30 mouse cellular contexts compared by ENCODE assay signal in the genomic region with DNA sequence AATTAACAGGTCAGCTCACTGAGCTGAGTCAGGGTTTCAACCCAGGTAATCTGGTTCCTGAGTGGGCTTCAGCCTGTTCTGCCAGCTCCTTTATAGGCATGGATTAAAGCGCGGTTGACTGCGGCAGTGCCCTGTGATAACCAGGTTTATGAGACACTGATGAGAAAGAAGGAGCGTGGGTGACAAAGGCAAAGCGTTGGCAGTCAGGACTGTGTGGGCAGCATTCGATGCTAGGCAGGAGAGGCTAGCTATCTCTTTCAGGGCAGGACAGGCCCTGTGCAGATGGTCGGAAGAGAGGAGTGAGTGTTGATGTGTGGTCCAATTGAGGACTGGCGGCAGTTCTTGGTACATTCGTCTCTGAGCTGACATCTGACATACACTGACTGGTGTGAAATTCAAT. TPM values are rescaled to one million over a fixed set of nuclear protein-coding genes. Genes with fewer than 3 reads are reported as not detected.
DNase-seq lines count a peak whose midpoint lies in the region; ATAC-seq and TF ChIP-seq lines count a peak whose summit lies in the region.
"Had no signal": no experiment of that assay in that cellular context is flagged by ENCODE, and none has a peak within 500 bp of the region (broad histone marks: within the 10 kb centered on the region; RNA-seq: fewer than 3 reads in every experiment).

No protein-coding gene starts in this region.

- H3K4me3 ChIP-seq in gastrocnemius, adult 2 months, result 0 out of 2 replicates have a peak overlapping the region, but pooled peaks have one; percentile 4
- no peak overlapping the region for H3K4me3 ChIP-seq in heart, embryonic 13.5 days
- H3K4me3 ChIP-seq in cortical plate, adult 2 months (ENCODE audit: insufficient read depth, low read length), result no peak overlapping the region
- H3K4me3 ChIP-seq: embryonic facial prominence, embryonic 12.5 days; hindbrain, embryonic 10.5 days; hindbrain, embryonic 15.5 days; liver, embryonic 12.5 days; midbrain, embryonic 13.5 days; neural tube, embryonic 15.5 days had no signal

- DNase-seq in gastrocnemius, adult 2 months, result no peak
- DNase-seq in gastrocnemius, postnatal 36 days, result no peak
- DNase-seq in heart, postnatal 10 days, result no peak
- peak; percentile 40 for DNase-seq in layer of hippocampus, adult 9-11 months
- no peak for DNase-seq in layer of hippocampus, postnatal 25 days (ENCODE audit: extremely low spot score in 1 of 2, low spot score in 1 of 2)
- no peak for DNase-seq in thymus, postnatal 0 days (ENCODE audit: low spot score)
- DNase-seq: adrenal gland, adult 8-10 months; cerebellum, adult 9-10 months; cerebellum, postnatal 36 days; embryo, embryonic 11 days; kidney, adult 11 months; kidney, postnatal 14 days; liver, postnatal 0 days; retina, postnatal 1 day; right cerebral cortex, postnatal 25 days; spleen, adult 18-20 months; thymus, adult 18-20 months; thymus, postnatal 36 days had no signal

- H3K27me3 ChIP-seq in heart, embryonic 13.5 days (replicated peaks), result no peaks in the 10 kb centered on the region

- no peak overlapping the region for H3K4me2 ChIP-seq in heart, embryonic 13.5 days
- H3K4me2 ChIP-seq: embryonic facial prominence, embryonic 12.5 days; hindbrain, embryonic 15.5 days; liver, embryonic 12.5 days; midbrain, embryonic 13.5 days; neural tube, embryonic 15.5 days had no signal

- H3K36me3 ChIP-seq in heart, embryonic 13.5 days, result no peaks in the 10 kb centered on the region
- H3K36me3 ChIP-seq: embryonic facial prominence, embryonic 12.5 days; G1E; hindbrain, embryonic 10.5 days; hindbrain, embryonic 15.5 days; liver, embryonic 12.5 days; midbrain, embryonic 13.5 days; neural tube, embryonic 15.5 days had no signal

- no peak for TF ChIP-seq POLR2A in cortical plate, adult 2 months (IDR thresholded peaks at IDR 0.05; ENCODE audit: extremely low read depth, insufficient read depth, low read length)

- TF ChIP-seq CTCF in gastrocnemius, adult 2 months (IDR thresholded peaks at IDR 0.05), result no peak
- no peak for TF ChIP-seq CTCF in cortical plate, adult 2 months (IDR thresholded peaks at IDR 0.05; ENCODE audit: extremely low read depth, insufficient read depth, low read length)

- intact Hi-C loops in gastrocnemius, adult 2 months (cut with DNase I), result no loop called here
- intact Hi-C loops in gastrocnemius, postnatal 36 days (cut with DNase I), result no loop called here
- intact Hi-C loops in heart, postnatal 10 days (cut with DNase I), result no loop called here

- peaks cover 58% of the 10 kb centered on the region for H3K4me1 ChIP-seq in heart, embryonic 13.5 days
- H3K4me1 ChIP-seq in cortical plate, adult 2 months (ENCODE audit: control insufficient read depth, insufficient read depth, low read length), result peaks cover 7% of the 10 kb centered on the region
- H3K4me1 ChIP-seq: embryonic facial prominence, embryonic 12.5 days had no signal

- peak overlapping the region; percentile 84 for H3K27ac ChIP-seq in gastrocnemius, adult 2 months
- H3K27ac ChIP-seq in heart, embryonic 13.5 days (replicated peaks), result peak overlapping the region; percentile 56
- peak overlapping the region; percentile 2; the same call in 1 of the 2 replicates for H3K27ac ChIP-seq in cortical plate, adult 2 months (ENCODE audit: insufficient read depth, low read length)
- H3K27ac ChIP-seq: embryonic facial prominence, embryonic 12.5 days; hindbrain, embryonic 10.5 days; hindbrain, embryonic 15.5 days; liver, embryonic 12.5 days; macrophage; midbrain, embryonic 13.5 days; neural tube, embryonic 15.5 days had no signal

- no peak for ATAC-seq in heart, embryonic 13.5 days (ENCODE audit: extremely low read depth, insufficient number of reproducible peaks, low FRiP score, low TSS enrichment)
- ATAC-seq: forebrain, embryonic 14.5 days; inflammation-experienced regulatory T-cells, adult 6 months; liver, embryonic 12.5 days; liver, postnatal 0 days; midbrain, embryonic 13.5 days had no signal

- H3K9me3 ChIP-seq in heart, embryonic 13.5 days, result no peaks in the 10 kb centered on the region
- H3K9me3 ChIP-seq: embryonic facial prominence, embryonic 12.5 days; hindbrain, embryonic 15.5 days; liver, embryonic 12.5 days; midbrain, embryonic 13.5 days; neural tube, embryonic 15.5 days had no signal

- 49% methylated on average over 9 of the region's 9 CpGs for WGBS in heart, embryonic 13.5 days

- H3K9ac ChIP-seq in heart, embryonic 13.5 days, result peak overlapping the region; percentile 59; the same call in 1 of the 2 replicates
- H3K9ac ChIP-seq: embryonic facial prominence, embryonic 12.5 days; hindbrain, embryonic 15.5 days; liver, embryonic 12.5 days; liver, postnatal 0 days; midbrain, embryonic 13.5 days; neural tube, embryonic 15.5 days had no signal

RNA-seq across cellular contexts. Expression of a gene that starts 17.3 kb away (rescaled TPM):
- 1 to 10 TPM; 2.9 to 8.1 TPM for total RNA-seq in gastrocnemius, adult 2 months (2021)
- total RNA-seq in gastrocnemius, postnatal 36 days (2021), result 1 to 10 TPM; 5.5 to 6.4 TPM
- polyA plus RNA-seq in heart, embryonic 13.5 days (2015; fragmentation: Nextera tagmentation; extraction: Ambion mirVana), result 2,381 and 2,697 TPM in 2 replicates
- total RNA-seq in heart, postnatal 10 days (2021), result 100 to 1,000 TPM; 257 to 700 TPM
- total RNA-seq in layer of hippocampus, postnatal 25 days (2021), result 1 to 10 TPM; 2.3 to 3.9 TPM
- 70.4 and 74.0 TPM in 2 replicates for polyA plus RNA-seq in cortical plate, adult 2 months (2012; rRNA removed)
- 7.7 and 9.4 TPM in 2 replicates for polyA plus RNA-seq in thymus, postnatal 0 days (2015; fragmentation: Nextera tagmentation; extraction: Ambion mirVana)
- polyA plus RNA-seq: G1E, macrophage had no signal

RNA-seq across cellular contexts. Expression of a gene that starts 17.3 kb away (rescaled TPM):
- total RNA-seq in gastrocnemius, adult 2 months (2021), result 10 to 100 TPM; 25.9 to 27.5 TPM
- 10 to 100 TPM; 24.9 to 25.2 TPM for total RNA-seq in gastrocnemius, postnatal 36 days (2021)
- polyA plus RNA-seq in heart, embryonic 13.5 days (2015; fragmentation: Nextera tagmentation; extraction: Ambion mirVana), result 31.7 TPM in 2 replicates
- 10 to 100 TPM; 32.4 to 40.6 TPM for total RNA-seq in heart, postnatal 10 days (2021)
- total RNA-seq in layer of hippocampus, postnatal 25 days (2021), result 10 to 100 TPM; 58.1 to 63.2 TPM
- 22.2 and 23.8 TPM in 2 replicates for polyA plus RNA-seq in cortical plate, adult 2 months (2012; rRNA removed)
- polyA plus RNA-seq in thymus, postnatal 0 days (2015; fragmentation: Nextera tagmentation; extraction: Ambion mirVana), result 30.0 and 33.7 TPM in 2 replicates

RNA-seq across cellular contexts. Expression of a gene that starts 40.1 kb away (rescaled TPM):
- 1 to 10 TPM in 1 of 2 experiments, under 1 TPM in 1; 0.54 to 1.3 TPM for total RNA-seq in gastrocnemius, adult 2 months (2021)
- under 1 TPM; 0.66 to 0.76 TPM for total RNA-seq in gastrocnemius, postnatal 36 days (2021)
- polyA plus RNA-seq in heart, embryonic 13.5 days (2015; fragmentation: Nextera tagmentation; extraction: Ambion mirVana), result 5.0 and 5.1 TPM in 2 replicates
- total RNA-seq in heart, postnatal 10 days (2021), result 1 to 10 TPM; 5.8 to 7.3 TPM
- total RNA-seq in layer of hippocampus, postnatal 25 days (2021), result 1 to 10 TPM; 1.1 to 1.8 TPM
- 2.4 and 2.5 TPM in 2 replicates for polyA plus RNA-seq in cortical plate, adult 2 months (2012; rRNA removed)
- polyA plus RNA-seq in thymus, postnatal 0 days (2015; fragmentation: Nextera tagmentation; extraction: Ambion mirVana), result 2.8 TPM in 2 replicates

Comparison
In these comparisons a context has a peak if more than half of its experiments do, and no peak if none do; other contexts are left out.
1. H3K27ac ChIP-seq: peak in every context shown above with its lines; median percentile 84 in gastrocnemius, adult 2 months; 56 in heart, embryonic 13.5 days; 2 in cortical plate, adult 2 months.
2. RNA of a gene that starts 17.3 kb away (total RNA-seq): 257 to 700 TPM in heart, postnatal 10 days; 2.9 to 8.1 TPM in gastrocnemius, adult 2 months, 5.5 to 6.4 TPM in gastrocnemius, postnatal 36 days and 2.3 to 3.9 TPM in layer of hippocampus, postnatal 25 days; every median in the first group is over 10 times any median in the second.